Mouse (Mus musculus) neural tube, embryonic 15.5 days (tissue): Measurements from ENCODE around the gene BC035044. TPM values are rescaled to one million over a fixed set of nuclear protein-coding genes. Genes with fewer than 3 reads are reported as not detected.
A peak's percentile ranks its signal among the peaks of the same experiment; 100 is the strongest.

Source experiments
- ATAC-seq: fragments of 200-750 bp; cut with Nextera tagmentation; 2 replicates; pipeline ENCODE4 v1.8.0; 2017; ENCODE audit warnings: mild to moderate bottlenecking, moderate TSS enrichment, moderate library complexity; ENCODE audit not compliant: low FRiP score
- H3K27ac ChIP-seq: fragments of 300-500 bp; sonication (generic); replicated peaks from 2 replicates; pipeline ENCODE4 v1.5.1; 2015; ENCODE audit warnings: mild to moderate bottlenecking, inconsistent platforms
- H3K27me3 ChIP-seq: fragments of 300-500 bp; sonication (generic); replicated peaks from 2 replicates; pipeline ENCODE4 v1.6.1; 2015; ENCODE audit warnings: inconsistent platforms
- H3K36me3 ChIP-seq: fragments of 300-500 bp; sonication (generic); 2 replicates; pipeline ENCODE4 v1.6.1; 2015; ENCODE audit warnings: inconsistent platforms
- H3K4me1 ChIP-seq: fragments of 300-500 bp; sonication (generic); 2 replicates; pipeline ENCODE4 v1.6.1; 2015; ENCODE audit warnings: inconsistent platforms
- H3K4me2 ChIP-seq: fragments of 300-500 bp; sonication (generic); 2 replicates; pipeline ENCODE4 v1.6.1; 2015; ENCODE audit warnings: inconsistent platforms, mild to moderate bottlenecking, moderate library complexity
- H3K4me3 ChIP-seq: fragments of 300-500 bp; sonication (generic); replicated peaks from 2 replicates; pipeline ENCODE4 v1.5.1; 2015; ENCODE audit warnings: mild to moderate bottlenecking, inconsistent platforms
- H3K9ac ChIP-seq: fragments of 300-500 bp; sonication (generic); replicated peaks from 2 replicates; pipeline ENCODE4 v1.6.1; 2015; ENCODE audit warnings: mild to moderate bottlenecking, inconsistent platforms
- H3K9me3 ChIP-seq: fragments of 300-500 bp; sonication (generic); replicated peaks from 2 replicates; pipeline ENCODE4 v1.6.1; 2016; ENCODE audit warnings: inconsistent platforms
- WGBS: fragments of 180-500 bp; shearing (Covaris S2); methylation state at CpG from one replicate; pipeline ENCODE4 v1.1.7; 2015; ENCODE audit warnings: mixed read lengths; 5-methylcytosine and 5-hydroxymethylcytosine counted together
- polyA plus RNA-seq: library from polyadenylated mRNA; unstranded; fragments of >200 nt; fragmentation: Nextera tagmentation; extraction: Ambion mirVana; gene quantifications from 2 replicates; pipeline ENCODE4 v1.2.1, GENCODE M21; 2015

The BC035044 gene
- polyA plus RNA-seq, 1 experiment from 2014 or later, result 0.41 TPM

DNA sequence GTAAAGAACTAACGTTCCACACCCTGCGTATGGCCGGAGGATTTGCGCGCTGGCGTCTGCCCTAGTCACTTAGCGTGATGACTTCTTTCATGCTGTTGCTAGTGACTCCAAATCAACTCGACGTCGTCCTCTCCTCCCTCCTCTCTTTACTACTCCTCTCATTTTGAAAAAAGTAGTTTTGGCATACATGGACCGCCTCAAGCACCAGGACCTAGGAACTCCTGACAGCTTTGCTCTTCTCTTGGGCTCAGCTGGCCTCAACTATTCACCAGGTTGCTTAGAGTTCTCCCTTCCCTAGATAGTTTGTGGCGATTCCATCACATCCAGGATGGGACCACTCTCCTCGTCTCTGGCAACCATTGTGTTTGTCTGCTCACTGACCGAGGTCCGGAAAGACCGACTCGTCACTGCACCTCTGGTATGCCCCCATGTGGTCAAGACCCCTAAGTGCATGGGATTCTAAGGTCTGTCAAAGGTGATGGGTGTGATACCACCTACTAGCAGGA is 51.6 kb downstream of the BC035044 start:
- ATAC-seq, result 0 out of 2 replicates have a peak, but pooled peaks have one; percentile 0
- no peaks in the 10 kb centered on the region for H3K36me3 ChIP-seq
- no peaks in the 10 kb centered on the region for H3K27me3 ChIP-seq
- peak overlapping the region; percentile 77 for H3K4me3 ChIP-seq
- no peaks in the 10 kb centered on the region for H3K9me3 ChIP-seq
- peak overlapping the region; percentile 93 for H3K27ac ChIP-seq
- WGBS, result under 1% methylated on average over 17 of the region's 17 CpGs
- peak overlapping the region; percentile 40 for H3K9ac ChIP-seq
- peak overlapping the region; percentile 70 for H3K4me2 ChIP-seq
- H3K4me1 ChIP-seq, result peaks cover 28% of the 10 kb centered on the region

DNA sequence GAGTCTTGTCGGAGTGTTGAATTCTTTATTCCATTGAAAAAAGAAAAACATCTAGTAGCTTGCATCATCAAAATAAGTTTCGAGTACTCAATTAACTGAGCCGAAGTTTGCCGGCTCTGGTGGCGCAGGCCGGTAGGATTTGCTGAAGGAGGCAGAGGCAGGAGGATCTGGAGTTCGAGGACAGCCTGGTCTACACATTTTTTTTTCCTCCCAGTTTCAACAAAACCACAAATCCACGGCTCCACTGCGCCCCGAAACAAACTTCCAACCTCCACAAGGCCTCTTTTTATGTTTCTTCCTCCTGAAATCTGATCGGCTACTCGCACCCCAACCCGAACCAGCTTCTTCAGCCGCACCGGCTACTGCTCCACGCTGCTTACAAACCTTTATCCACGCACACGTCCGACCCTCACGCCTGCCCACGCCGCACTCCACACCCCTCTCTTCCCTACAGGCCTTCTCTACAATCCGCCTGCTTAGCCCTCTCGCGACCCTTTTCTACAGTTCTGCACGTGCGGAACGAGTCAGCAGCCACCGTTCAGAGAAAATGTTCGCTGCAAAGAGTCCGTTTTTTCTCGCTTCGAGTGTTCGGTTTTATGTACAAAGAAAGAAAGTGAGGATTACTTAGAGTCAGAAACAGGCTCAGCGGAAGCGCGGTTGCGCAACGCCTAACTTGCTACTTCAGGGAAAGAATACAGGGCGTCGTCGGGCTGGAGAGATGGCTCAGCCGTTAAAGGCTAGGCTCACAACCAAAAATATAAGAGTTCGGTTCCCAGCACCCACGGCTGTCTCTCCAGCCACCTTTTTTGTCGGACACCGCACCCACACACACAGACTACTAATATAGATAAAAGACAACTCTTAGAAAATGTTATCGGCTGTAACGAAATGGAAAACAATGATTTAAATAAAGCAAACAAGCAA is 52.3 kb downstream of the BC035044 start:
- no peaks in the 10 kb centered on the region for H3K9me3 ChIP-seq
- peak; percentile 68 for ATAC-seq
- H3K9ac ChIP-seq, result peak overlapping the region; percentile 80
- H3K27ac ChIP-seq, result peak overlapping the region; percentile 93
- peak overlapping the region; percentile 77 for H3K4me3 ChIP-seq
- peaks cover 24% of the 10 kb centered on the region for H3K4me1 ChIP-seq
- WGBS, result under 1% methylated on average over 49 of the region's 49 CpGs
- no peaks in the 10 kb centered on the region for H3K27me3 ChIP-seq
- H3K36me3 ChIP-seq, result no peaks in the 10 kb centered on the region
- H3K4me2 ChIP-seq, result peak overlapping the region; percentile 70

DNA sequence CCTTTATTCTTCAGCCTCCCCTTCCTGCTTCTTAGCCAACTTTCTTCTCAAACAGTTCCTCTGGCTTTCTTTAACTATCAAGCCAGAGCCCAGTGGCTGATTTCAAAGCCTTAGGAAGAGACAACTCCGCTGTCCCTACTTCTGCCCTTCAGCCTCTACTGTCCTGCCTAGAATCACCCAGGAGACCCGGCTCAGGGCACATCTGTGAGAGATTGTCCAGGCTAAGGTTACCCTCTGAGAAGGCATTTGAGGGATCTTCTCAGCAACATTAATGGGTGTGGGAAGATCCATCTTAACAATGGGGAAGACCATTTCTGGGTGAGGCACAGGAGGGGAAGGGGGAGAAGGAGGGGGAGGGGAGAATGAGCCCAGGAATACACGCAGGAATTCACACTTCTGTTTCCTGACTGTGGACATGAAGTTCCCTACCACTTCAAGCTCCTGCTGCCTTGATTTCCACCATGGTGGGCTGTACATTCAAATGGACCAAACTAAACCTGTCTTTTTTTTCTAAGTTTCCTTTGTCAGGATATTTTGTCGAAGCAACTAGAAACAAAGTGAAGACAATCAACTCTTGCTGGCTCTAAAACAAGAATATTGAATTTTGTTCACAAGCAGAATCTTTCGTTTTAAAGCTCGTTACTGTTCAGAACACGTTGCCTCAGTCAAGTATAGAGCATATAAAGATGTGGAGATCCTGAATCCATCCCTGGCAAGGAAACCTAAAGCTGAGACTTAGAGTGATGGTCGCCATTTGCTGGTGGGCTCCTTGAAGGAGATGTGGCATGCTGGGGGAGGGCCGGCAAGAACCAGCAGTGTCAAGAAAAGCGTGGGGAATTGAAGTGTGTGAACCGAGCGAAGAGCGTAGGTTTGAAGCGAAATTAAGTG is 53.2 kb downstream of the BC035044 start:
- H3K9me3 ChIP-seq, result no peaks in the 10 kb centered on the region
- peak overlapping the region; percentile 70 for H3K4me2 ChIP-seq
- H3K9ac ChIP-seq, result peak overlapping the region; percentile 43
- H3K4me1 ChIP-seq, result peaks cover 24% of the 10 kb centered on the region
- peak; percentile 40 for ATAC-seq
- peak overlapping the region; percentile 93 for H3K27ac ChIP-seq
- H3K4me3 ChIP-seq, result peak overlapping the region; percentile 77
- H3K27me3 ChIP-seq, result no peaks in the 10 kb centered on the region
- H3K36me3 ChIP-seq, result no peaks in the 10 kb centered on the region
- WGBS, result 3% methylated on average over 14 of the region's 14 CpGs

DNA sequence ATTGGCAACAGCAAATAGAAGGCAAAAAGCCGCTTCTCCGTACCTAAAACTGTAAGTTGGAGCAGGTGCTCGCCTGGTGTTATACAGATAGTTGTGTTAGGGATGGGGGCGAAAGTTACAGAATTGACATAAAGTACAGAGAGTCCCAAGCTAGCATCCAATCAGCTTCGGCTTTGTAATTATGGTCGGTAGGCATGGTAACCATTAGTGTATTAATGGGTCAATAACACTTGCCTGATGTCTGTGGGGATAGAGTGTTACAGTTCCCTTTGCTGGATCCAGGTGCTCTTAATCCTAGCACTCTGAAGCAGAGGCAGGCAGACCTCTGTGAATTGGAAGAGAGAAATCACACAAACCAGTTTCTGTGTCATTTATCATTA is 54.0 kb downstream of the BC035044 start:
- Histone ChIP-seq H3K9ac (no peak overlapping the region), H3K27ac (peak overlapping the region; percentile 93), H3K36me3 (no peaks in the 10 kb centered on the region), H3K4me1 (peaks cover 22% of the 10 kb centered on the region), H3K4me2 (peak overlapping the region; percentile 70), H3K27me3 (no peaks in the 10 kb centered on the region), H3K4me3 (peak overlapping the region; percentile 77), H3K9me3 (no peaks in the 10 kb centered on the region)
- ATAC-seq, result no peak
- WGBS, result 86% methylated on average over 6 of the region's 6 CpGs

DNA sequence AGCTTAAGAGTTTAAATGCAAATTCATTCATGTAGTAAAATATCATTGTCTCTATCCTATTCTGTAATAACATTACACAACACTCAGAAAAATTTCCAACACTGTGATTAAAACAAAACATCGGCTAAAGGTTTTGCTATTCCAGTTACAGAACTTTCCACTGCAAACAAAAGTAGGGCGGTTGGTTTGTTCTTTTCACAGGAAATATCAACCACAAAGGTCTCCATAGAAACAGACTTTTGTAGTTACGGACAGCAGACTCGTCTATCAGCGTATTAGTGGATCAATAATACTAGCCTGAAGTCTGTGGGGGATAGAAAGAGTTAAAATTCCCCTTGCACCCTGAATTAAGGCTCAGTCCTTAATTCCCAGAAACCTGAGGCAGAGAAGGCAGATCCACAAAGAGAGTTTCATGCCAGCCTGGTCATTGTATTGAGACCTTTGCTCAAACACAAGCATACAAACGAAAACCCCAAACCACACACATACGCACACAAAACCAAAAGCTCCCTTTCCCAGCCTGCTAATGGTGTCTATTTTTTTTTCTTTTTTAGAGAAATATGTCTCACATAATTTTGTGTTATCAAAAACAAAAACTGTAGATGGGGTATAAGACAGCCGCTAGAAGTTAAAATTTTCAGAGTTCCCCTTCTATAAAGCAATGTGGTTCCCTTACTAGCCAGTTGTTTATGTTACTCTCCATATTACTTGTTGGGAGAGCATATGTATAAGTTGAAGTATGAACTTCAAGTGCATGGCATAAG is 54.6 kb downstream of the BC035044 start:
- Histone ChIP-seq H3K27ac (no peak overlapping the region), H3K4me3 (no peak overlapping the region), H3K4me1 (peaks cover 16% of the 10 kb centered on the region), H3K36me3 (no peaks in the 10 kb centered on the region), H3K27me3 (no peaks in the 10 kb centered on the region), H3K4me2 (peak overlapping the region; percentile 70; the same call in 1 of the 2 replicates), H3K9ac (no peak overlapping the region), H3K9me3 (no peaks in the 10 kb centered on the region)
- no peak for ATAC-seq
- WGBS, result 79% methylated on average over 8 of the region's 8 CpGs

DNA sequence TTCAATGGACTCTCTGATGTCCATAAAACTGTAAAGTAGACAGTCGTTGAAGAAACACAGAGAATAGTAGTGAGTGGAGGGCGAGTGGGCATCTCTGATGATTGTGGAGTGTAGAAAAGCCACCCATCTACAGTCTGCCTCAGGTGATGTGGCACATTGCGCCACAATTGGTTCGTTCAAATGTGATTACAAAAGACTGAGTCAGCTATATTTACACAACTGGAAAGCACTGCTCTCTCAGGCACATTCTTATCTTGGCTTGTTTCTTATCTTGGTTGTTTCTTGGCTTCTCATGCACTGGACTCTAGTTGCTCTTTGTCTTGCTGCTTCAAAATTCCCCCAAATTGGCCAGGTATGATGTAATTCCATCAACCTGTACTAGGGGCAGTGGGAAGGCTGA is 55.4 kb downstream of the BC035044 start:
- 84% methylated on average over 4 of the region's 4 CpGs for WGBS
- no peak overlapping the region for H3K4me2 ChIP-seq

DNA sequence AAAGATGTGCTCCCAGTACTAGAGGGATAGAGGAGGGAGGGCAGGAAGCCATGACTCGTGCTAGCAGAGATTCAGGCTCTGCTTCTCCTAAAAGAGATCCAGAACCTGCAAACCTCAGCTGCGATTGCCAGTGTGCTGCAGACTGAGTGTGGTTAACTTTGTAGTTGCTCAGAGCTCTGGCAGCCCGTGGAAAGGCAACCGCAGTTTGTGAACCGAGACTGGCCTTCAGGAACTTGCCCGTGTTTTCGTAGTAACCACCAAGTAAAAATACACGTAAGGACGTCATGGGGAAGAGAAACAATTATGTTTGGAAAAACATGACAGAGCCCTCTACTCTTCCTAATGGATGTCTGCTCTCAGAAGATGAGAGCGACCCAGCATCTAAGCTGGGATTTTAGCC is 57.9 kb downstream of the BC035044 start:
- Histone ChIP-seq H3K27me3 (no peaks in the 10 kb centered on the region), H3K9ac (no peak overlapping the region), H3K4me1 (0 out of 2 replicates have a peak, but pooled peaks cover 9% of the 10 kb centered on the region), H3K27ac (no peak overlapping the region), H3K4me2 (no peak overlapping the region), H3K9me3 (no peaks in the 10 kb centered on the region), H3K36me3 (no peaks in the 10 kb centered on the region), H3K4me3 (no peak overlapping the region)
- 85% methylated on average over 10 of the region's 10 CpGs for WGBS
- no peak for ATAC-seq

More for the DNA sequence above, 55.4 kb downstream of the BC035044 start:
- H3K36me3 ChIP-seq, result no peaks in the 10 kb centered on the region
- H3K9ac ChIP-seq, result no peak overlapping the region
- H3K4me3 ChIP-seq, result no peak overlapping the region
- H3K27me3 ChIP-seq, result no peaks in the 10 kb centered on the region
- peaks cover 16% of the 10 kb centered on the region for H3K4me1 ChIP-seq
- H3K9me3 ChIP-seq, result no peaks in the 10 kb centered on the region
- ATAC-seq, result no peak
- H3K27ac ChIP-seq, result no peak overlapping the region

DNA sequence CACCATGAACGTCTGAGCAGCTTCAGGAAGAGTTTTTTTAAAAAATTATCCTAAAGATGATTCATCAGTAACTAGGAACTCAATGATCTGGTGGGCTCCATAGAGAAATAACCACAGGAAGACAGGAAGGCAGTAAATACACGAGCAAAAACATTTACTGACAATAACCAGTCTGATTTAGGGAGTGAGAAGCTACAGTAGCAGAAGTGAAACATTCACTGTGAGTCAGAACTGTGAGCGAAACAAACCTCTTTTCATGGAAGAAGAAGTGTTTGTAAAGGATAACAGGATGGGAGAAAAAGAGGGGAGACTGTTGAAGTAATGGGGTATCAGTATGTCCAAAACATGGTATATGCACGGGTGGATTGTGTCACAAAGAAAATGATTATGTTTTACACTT is 61.1 kb downstream of the BC035044 start:
- no peak for ATAC-seq
- H3K27me3 ChIP-seq, result no peaks in the 10 kb centered on the region
- 65% methylated on average over 4 of the region's 4 CpGs for WGBS
- H3K4me3 ChIP-seq, result no peak overlapping the region
- no peak overlapping the region for H3K27ac ChIP-seq
- no peaks in the 10 kb centered on the region for H3K4me1 ChIP-seq
- no peaks in the 10 kb centered on the region for H3K9me3 ChIP-seq
- H3K4me2 ChIP-seq, result no peak overlapping the region
- H3K9ac ChIP-seq, result no peak overlapping the region
- H3K36me3 ChIP-seq, result no peaks in the 10 kb centered on the region

DNA sequence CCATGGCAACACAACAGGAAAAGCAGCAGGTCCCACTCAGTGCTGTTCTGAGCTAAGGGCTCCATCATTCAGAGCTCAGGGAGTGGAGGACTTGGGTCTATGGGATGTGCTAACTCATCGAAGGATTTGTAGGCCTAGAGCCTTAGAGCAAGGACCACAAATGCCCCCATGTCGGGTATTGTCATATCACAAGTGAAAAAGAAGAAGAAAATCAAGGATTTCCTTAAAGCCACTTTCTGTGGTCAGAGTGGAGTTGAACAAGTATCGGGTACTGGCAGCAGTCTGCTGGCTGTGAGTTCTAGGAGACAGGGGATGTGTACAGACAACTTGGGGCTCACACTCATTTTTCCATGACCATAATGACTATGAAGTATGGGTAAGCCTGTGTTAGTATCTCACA is 64.1 kb downstream of the BC035044 start:
- Histone ChIP-seq H3K9ac (no peak overlapping the region), H3K36me3 (no peaks in the 10 kb centered on the region), H3K4me3 (no peak overlapping the region), H3K9me3 (no peaks in the 10 kb centered on the region), H3K27ac (no peak overlapping the region), H3K27me3 (no peaks in the 10 kb centered on the region), H3K4me2 (no peak overlapping the region), H3K4me1 (no peaks in the 10 kb centered on the region)
- no peak for ATAC-seq
- WGBS, result 86% methylated on average over 3 of the region's 3 CpGs

DNA sequence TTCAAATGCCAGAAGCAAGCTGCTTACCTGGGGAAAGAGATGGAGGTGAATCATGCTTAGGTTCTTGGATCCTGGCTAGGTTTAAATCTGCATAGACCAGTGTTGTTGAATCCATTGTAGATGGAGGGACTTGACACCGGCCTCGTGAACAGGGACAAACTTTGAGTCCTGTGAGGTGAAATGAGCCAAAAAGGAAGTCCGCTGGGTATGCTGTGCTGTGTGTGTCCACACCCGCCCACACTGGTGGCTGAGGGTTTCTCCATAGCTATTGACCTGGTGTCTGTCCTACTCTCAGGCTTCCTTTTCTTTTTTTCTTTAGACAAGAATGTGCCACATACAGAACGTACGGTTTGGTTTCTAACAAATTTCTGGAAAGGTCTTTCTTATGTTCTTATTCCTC is 64.8 kb downstream of the BC035044 start, which contains the start of the genes Gm44511 and Klrb1b:
Gm44511 (minus strand) TSS at position 184 of the 400 bp plus-strand sequence.
Klrb1b (minus strand) TSS at position 200 of the 400 bp plus-strand sequence.
- no peak within 1 kb of the TSS for H3K4me3 ChIP-seq
- no peaks in the 10 kb centered on the region for H3K36me3 ChIP-seq
- H3K9ac ChIP-seq, result no peak within 1 kb of the TSS
- no peaks in the 10 kb centered on the region for H3K27me3 ChIP-seq
- WGBS, result 94% methylated on average over 6 of the region's 6 CpGs
- H3K27ac ChIP-seq, result no peak within 1 kb of the TSS
- H3K9me3 ChIP-seq, result no peaks in the 10 kb centered on the region
- H3K4me2 ChIP-seq, result no peak within 1 kb of the TSS
- no peaks in the 10 kb centered on the region for H3K4me1 ChIP-seq
- ATAC-seq, result no peak
